Mouse (Mus musculus): ENCODE measurements around the gene Gnb2.

DNA sequence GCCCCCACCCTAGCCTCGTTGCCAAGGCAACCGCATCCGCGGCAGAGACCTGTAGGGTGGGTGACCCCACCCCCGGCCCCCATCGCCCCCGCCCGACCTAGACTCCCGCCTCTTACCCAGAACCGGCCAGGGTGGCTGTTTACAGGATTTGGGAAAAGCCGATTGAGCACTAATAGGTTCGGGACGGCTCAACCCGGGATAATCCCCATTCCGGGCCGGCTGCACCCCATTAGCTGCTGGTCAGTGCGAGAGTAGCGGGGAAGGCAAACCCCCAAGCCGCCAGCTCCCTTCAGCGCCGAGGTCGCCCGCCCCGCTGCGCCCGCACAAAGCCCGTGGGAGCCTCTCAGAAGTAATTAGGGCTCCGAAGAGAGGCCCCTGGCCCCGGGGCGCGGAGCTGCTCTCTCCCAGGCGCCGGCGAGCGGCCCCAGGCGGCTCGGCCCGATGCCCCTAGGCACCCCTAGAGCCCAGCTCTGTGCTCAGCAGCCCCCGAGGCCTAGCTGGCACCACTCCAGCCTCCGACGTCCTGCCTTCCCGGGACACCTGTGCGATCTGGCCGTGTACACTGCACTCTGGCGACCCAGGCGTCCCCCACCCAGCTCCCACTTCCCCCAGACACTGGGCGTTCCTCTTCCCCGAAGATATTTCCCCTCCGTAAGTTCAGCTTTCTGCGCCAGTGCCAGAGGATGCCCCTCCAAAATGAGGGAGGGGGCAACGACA is 1.7 kb downstream of the Gnb2 start:
- TF ChIP-seq SIN3A (IDR thresholded peaks at IDR 0.05; ENCODE audit: low read length) = peak; percentile 65; the same call in 1 of the 2 replicates
- no peak for TF ChIP-seq RAD21 (IDR thresholded peaks at IDR 0.05; ENCODE audit: low read depth, low read length)
- TF ChIP-seq EP300 (IDR thresholded peaks at IDR 0.05; ENCODE audit: low read depth in 1 of 2, low read length in 2 of 2) = 0 out of 4 replicates have a peak, but pooled peaks of 1 of the 2 experiments have one; percentile 10
- TF ChIP-seq CTCF (IDR thresholded peaks at IDR 0.05 in 2 of 3, conservative IDR thresholded peaks at IDR 0.05 in 1 of 3; ENCODE audit: control insufficient read depth in 1 of 3, insufficient read depth in 1 of 3, low read depth in 2 of 3, low read length in 3 of 3, poor library complexity in 1 of 3, severe bottlenecking in 1 of 3) = no peak
- TF ChIP-seq MXI1 (IDR thresholded peaks at IDR 0.05; ENCODE audit: low read depth, low read length) = no peak
- TF ChIP-seq POLR2A (IDR thresholded peaks at IDR 0.05; ENCODE audit: control insufficient read depth in 1 of 2, insufficient read depth in 1 of 2, low read depth in 1 of 2, low read length in 2 of 2, poor library complexity in 1 of 2) = no peak; a peak in 1 of 4 replicates
- no peak for TF ChIP-seq MEF2A (IDR thresholded peaks at IDR 0.05; ENCODE audit: extremely low read depth, insufficient replicate concordance, low read depth, low read length, poor library complexity, severe bottlenecking)
- no peak for TF ChIP-seq SMC3 (IDR thresholded peaks at IDR 0.05; ENCODE audit: low read depth, low read length)
- no peak for TF ChIP-seq POLR2AphosphoS5 (IDR thresholded peaks at IDR 0.05; ENCODE audit: borderline replicate concordance, low read depth, low read length)
- no peak for TF ChIP-seq MAX (IDR thresholded peaks at IDR 0.05; ENCODE audit: low read length)
- no peak for TF ChIP-seq GABPA (IDR thresholded peaks at IDR 0.05; ENCODE audit: low read depth, low read length)
- TF ChIP-seq TCF12 (IDR thresholded peaks at IDR 0.05; ENCODE audit: low read depth, low read length) = 0 out of 2 replicates have a peak, but pooled peaks have one; percentile 30
